Mouse (Mus musculus): ENCODE data around the gene Magea2. TPM values are rescaled to one million over a fixed set of nuclear protein-coding genes. Genes with fewer than 3 reads are reported as not detected.

Gene Magea2
- not detected in 2 replicates for polyA plus RNA-seq (2015; fragmentation: Nextera tagmentation; extraction: Ambion mirVana)

GRCm38 (mm10) chrX:155093566-155093965 is at the start of gene Magea2:
TSS of gene Magea2 (minus strand) at chrX:155093666.

GRCm38 (mm10) chrX:155128312-155128711 is 34.8 kb upstream of the Magea2 start, which contains the start of gene Cldn34b2:
TSS of gene Cldn34b2 (minus strand) at chrX:155128412.

DNA sequence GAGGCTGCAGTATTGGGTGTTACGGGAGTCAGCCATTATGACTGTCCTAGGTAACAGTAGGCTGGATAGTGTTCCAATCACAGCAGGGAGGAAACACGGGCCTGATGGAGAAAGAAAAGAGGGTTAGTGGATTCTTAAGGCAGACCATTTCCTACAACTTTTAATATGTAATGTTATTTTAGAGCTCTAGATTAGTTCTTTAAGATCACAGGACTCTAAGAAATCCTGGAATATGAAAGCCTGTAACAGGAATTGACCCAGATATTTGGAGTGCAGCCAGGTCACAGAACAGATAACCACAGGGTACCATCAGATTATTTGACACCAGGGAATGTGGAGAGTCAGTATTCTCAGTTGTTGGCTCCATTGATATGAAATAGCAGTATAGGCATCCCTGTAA is 3.8 kb downstream of the Magea2 start, which contains the start of gene Magea1:
Gene Magea1, minus strand, starts transcription at position 101 of the 400 bp plus-strand sequence.

DNA sequence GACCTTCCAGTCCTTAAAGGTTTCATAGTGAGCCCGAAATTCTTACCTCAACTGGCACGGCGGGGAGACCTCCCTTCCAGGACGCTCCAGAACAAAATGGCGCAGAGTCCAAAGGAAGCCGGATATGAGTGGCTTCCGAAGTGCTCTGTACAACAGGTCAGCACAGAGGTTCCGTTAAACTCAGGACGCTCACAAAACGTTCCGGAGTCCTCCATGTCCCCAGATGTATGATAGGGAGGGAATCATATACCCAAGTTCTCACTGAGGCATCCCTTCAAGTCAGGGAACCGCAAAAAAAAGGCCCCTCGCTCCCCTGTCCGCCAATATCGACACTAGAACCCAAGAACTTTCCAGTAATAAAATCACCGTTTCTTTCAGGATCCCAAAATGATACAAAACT is 30.4 kb downstream of the Magea2 start, which contains the start of gene Magea5:
Gene Magea5, minus strand, starts transcription at position 101 of the 400 bp plus-strand sequence.

GRCm38 (mm10) chrX:154995750-154996149 is 97.7 kb downstream of the Magea2 start, which contains the start of gene Magea8:
TSS of gene Magea8 (minus strand) at chrX:154995850.

Other genes starting within 250 kb of the Magea2 start
- not detected in 2 replicates for gene Cldn34b1, start 203.4 kb downstream of the Magea2 start, polyA plus RNA-seq (2015; fragmentation: Nextera tagmentation; extraction: Ambion mirVana)
- gene Magea6, start 157.7 kb downstream of the Magea2 start, polyA plus RNA-seq (2015; fragmentation: Nextera tagmentation; extraction: Ambion mirVana) = not detected in 2 replicates
- not detected in 2 replicates for gene Magea3, start 144.2 kb downstream of the Magea2 start, polyA plus RNA-seq (2015; fragmentation: Nextera tagmentation; extraction: Ambion mirVana)
- not detected in 2 replicates for gene Magea8, start 97.8 kb downstream of the Magea2 start, polyA plus RNA-seq (2015; fragmentation: Nextera tagmentation; extraction: Ambion mirVana)
- not detected in 2 replicates for gene Magea5, start 30.5 kb downstream of the Magea2 start, polyA plus RNA-seq (2015; fragmentation: Nextera tagmentation; extraction: Ambion mirVana)
- not detected in 2 replicates for gene Magea1, start 3.9 kb downstream of the Magea2 start, polyA plus RNA-seq (2015; fragmentation: Nextera tagmentation; extraction: Ambion mirVana)
- gene Cldn34b2, start 34.7 kb upstream of the Magea2 start, polyA plus RNA-seq (2015; fragmentation: Nextera tagmentation; extraction: Ambion mirVana) = not detected in 2 replicates
- 209 and 264 TPM in 2 replicates for gene Sat1, start 122.8 kb upstream of the Magea2 start, polyA plus RNA-seq (2015; fragmentation: Nextera tagmentation; extraction: Ambion mirVana)
- 23.4 and 24.2 TPM in 2 replicates for gene Acot9, start 168.8 kb upstream of the Magea2 start, polyA plus RNA-seq (2015; fragmentation: Nextera tagmentation; extraction: Ambion mirVana)
- gene Prdx4, start 247.1 kb upstream of the Magea2 start, polyA plus RNA-seq (2015; fragmentation: Nextera tagmentation; extraction: Ambion mirVana) = 128 TPM in 2 replicates